Mouse (Mus musculus) cerebellum, adult 2 months (tissue): ENCODE results near the gene Hist2h2ab. TPM values are rescaled to one million over a fixed set of nuclear protein-coding genes. Genes with fewer than 3 reads are reported as not detected.
"Not testable (repeated sequence)": the region's sequence is repeated elsewhere in the genome, so short reads cannot be mapped to it uniquely, and the experiment has no call there.

Experiments used
- DNase-seq, 2 experiments: peaks; one replicate each; pipeline ENCODE4 v3.0.0; 2021
- H3K27ac ChIP-seq: fragments of 200-500 bp; 2 replicates; pipeline ENCODE4 v1.5.1; 2012; ENCODE audit warnings: low read length, control low read depth, inconsistent platforms; ENCODE audit not compliant: insufficient read depth
- H3K27me3 ChIP-seq: fragments of 200-500 bp; 2 replicates; pipeline ENCODE4 v1.6.1; 2012; ENCODE audit warnings: inconsistent platforms, mild to moderate bottlenecking, low read length, moderate library complexity; ENCODE audit not compliant: control insufficient read depth, insufficient read depth
- H3K4me1 ChIP-seq: fragments of 200-500 bp; 2 replicates; pipeline ENCODE4 v1.6.1; 2011; ENCODE audit warnings: low read length; ENCODE audit not compliant: control insufficient read depth, insufficient read depth
- H3K4me3 ChIP-seq: fragments of 200-500 bp; replicated peaks from 2 replicates; pipeline ENCODE3; 2011; ENCODE audit warnings: mild to moderate bottlenecking, low read depth, low read length, control low read depth; ENCODE audit not compliant: insufficient read depth
- CTCF ChIP-seq: fragments of 200-500 bp; IDR thresholded peaks from 2 replicates; pipeline ENCODE4 v1.5.1; 2011; ENCODE audit warnings: low read depth, mild to moderate bottlenecking, control low read depth, low read length, moderate library complexity, borderline replicate concordance; ENCODE audit not compliant: insufficient read depth
- POLR2A ChIP-seq: fragments of 200-500 bp; IDR thresholded peaks from 2 replicates; pipeline ENCODE4 v1.6.1; 2011; ENCODE audit warnings: low read length, control low read depth, borderline replicate concordance; ENCODE audit not compliant: insufficient read depth
- WGBS: fragments of 180-500 bp; shearing (Covaris S2); methylation state at CpG from one replicate; pipeline ENCODE4 v1.1.7; 2018; 5-methylcytosine and 5-hydroxymethylcytosine counted together
- polyA plus RNA-seq: library from polyadenylated mRNA; depleted of rRNA; stranded (reverse); fragments of >200 nt; gene quantifications from 2 replicates; pipeline ENCODE4 v1.2.3, GENCODE M21; 2012; rRNA removed

Hist2h2ab gene
- polyA plus RNA-seq, 1 experiment: 2.0 TPM

DNA sequence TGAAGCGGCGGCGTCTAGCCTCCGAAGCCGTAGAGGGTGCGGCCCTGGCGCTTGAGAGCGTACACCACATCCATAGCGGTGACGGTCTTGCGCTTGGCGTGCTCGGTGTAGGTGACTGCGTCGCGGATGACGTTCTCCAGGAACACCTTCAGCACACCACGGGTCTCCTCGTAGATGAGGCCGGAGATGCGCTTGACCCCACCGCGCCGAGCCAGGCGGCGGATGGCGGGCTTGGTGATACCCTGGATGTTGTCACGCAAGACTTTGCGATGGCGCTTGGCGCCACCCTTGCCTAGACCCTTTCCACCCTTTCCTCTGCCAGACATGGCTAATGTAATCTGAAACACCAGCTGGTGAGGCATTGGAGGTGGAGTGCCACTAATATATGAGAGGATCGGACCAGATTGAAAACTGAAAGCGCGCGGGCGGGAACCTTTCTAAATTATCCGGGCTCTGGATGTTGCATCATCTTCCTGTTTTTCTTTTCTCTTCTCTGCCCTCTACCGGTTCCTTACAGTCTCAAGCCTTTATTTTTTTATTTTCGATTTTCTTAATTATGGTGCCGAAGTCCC is 43.4 kb downstream of the Hist2h2ab start, which contains the start of gene Hist2h4:
Gene Hist2h4, minus strand, starts transcription at position 333 of the 572 bp plus-strand sequence.
- WGBS: under 1% methylated on average over 40 of the region's 40 CpGs
- TF ChIP-seq POLR2A (peak; percentile 100), CTCF (no peak; the same call in 1 of the 2 replicates)
- H3K4me1 ChIP-seq: peaks cover 6% of the 10 kb centered on the region; the same call in 1 of the 2 replicates
- no peaks in the 10 kb centered on the region for H3K27me3 ChIP-seq
- H3K4me3 ChIP-seq: peak within 1 kb of the TSS; percentile 72
- peak; percentile 98 to 99 for DNase-seq
- peak within 1 kb of the TSS; percentile 91 for H3K27ac ChIP-seq

DNA sequence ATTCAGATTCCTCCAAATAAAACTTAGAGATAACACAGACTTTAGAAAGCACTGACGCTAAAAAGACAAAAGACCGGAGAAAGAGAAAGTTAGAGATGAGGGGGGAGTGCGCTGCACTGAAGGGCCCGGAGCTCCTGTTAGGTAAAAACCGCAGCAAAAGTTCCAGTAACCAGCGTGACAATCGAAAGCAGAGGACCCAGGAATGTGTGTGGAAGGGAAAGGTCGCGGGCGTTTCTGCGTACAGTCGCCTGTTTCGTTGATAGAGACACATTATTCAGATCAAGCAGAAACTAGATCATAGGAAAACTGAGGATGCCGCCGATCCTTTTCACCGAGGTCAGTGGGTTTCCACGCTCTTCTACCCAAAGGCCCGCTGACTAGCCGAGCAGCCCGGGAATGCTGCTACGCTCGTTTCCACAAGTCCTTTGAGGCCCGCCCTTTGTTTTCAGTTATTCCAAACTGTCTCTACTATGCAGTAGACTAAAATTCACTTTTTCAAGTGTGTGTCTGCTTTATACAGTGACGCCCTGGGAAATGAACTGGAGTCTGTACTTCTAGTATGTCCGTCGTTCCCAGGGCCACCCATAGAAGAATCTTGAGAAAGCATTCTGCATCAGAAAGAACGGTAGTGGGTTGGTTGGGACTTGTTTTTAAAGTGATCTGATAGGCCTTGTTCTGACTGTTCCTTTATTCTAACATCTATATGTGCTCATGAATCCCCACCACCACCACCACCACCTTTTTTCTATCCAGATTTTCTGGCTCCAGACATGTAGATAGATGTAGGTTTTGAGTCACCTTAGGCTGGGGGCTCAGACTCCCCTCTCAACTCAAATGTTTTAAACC is 44.1 kb downstream of the Hist2h2ab start:
- H3K4me3 ChIP-seq: peak overlapping the region; percentile 53
- TF ChIP-seq POLR2A (no peak), CTCF (no peak)
- no peaks in the 10 kb centered on the region for H3K27me3 ChIP-seq
- H3K4me1 ChIP-seq: peaks cover 6% of the 10 kb centered on the region; the same call in 1 of the 2 replicates
- peak overlapping the region; percentile 86 for H3K27ac ChIP-seq
- peak in 1 of 2 experiments; percentile 70 for DNase-seq
- 1% methylated on average over 27 of the region's 27 CpGs for WGBS

DNA sequence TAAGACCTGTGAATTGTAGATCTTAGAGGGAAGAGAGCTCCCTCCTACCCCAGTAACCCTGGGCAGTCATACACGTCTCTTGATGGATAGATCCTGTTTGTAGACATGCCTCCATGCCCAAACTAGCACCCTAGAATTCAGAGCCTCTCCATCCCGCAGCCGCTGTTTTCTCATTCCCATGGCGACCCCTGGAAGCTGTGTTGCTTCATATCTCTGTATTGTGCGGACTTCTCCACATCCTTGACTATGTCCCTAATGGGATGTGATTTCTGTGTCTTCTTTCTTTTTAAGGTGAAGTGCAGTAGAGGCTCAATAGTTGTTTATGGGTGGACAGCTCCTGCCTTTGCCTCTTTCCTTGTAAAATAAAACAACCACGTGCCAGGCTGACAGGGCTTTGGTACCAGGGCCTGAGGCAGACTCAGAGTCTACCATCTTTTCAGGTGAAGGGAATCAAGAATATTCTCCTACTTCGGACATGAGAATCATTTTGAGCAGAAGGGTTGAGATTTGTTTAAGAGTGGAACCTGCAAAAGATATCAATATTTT is 44.8 kb downstream of the Hist2h2ab start:
- H3K27me3 ChIP-seq: no peaks in the 10 kb centered on the region
- no peak overlapping the region for H3K4me3 ChIP-seq
- H3K27ac ChIP-seq: peak overlapping the region; percentile 63; the same call in 1 of the 2 replicates
- TF ChIP-seq POLR2A (no peak), CTCF (no peak)
- 52% methylated on average over 7 of the region's 7 CpGs for WGBS
- peak in 1 of 2 experiments; percentile 31 for DNase-seq
- peaks cover 6% of the 10 kb centered on the region; the same call in 1 of the 2 replicates for H3K4me1 ChIP-seq

DNA sequence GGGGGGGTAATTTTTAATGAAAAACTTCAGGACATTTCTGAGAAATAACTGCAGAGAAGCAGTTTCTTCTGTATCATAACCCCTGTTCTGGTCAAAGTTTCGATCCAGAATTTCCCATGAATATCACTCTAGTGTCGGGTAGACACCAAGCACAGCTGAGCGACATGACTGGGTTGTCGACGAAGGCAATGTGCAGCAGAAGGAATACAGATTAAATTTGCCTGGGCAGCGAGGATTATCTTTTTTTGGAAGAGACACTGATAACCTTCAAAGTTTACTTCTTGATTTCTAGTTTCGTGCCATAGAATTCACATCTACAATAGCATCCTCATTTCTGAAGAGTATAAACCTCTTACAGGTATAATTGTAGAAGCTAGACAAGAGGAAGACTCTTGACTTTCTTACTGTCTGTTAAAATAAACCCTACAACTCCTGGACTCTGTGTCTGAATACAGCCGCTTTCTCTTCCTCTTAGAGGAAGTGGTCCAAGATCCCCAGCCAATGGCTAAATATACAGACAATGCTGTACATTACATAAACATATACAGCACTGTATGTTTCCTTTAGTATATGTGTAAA is 46.6 kb downstream of the Hist2h2ab start:
- WGBS: 93% methylated on average over 8 of the region's 8 CpGs
- H3K27me3 ChIP-seq: no peaks in the 10 kb centered on the region
- TF ChIP-seq POLR2A (no peak), CTCF (no peak)
- DNase-seq: no peak
- H3K27ac ChIP-seq: no peak overlapping the region
- H3K4me3 ChIP-seq: no peak overlapping the region
- H3K4me1 ChIP-seq: peaks cover 6% of the 10 kb centered on the region; the same call in 1 of the 2 replicates

DNA sequence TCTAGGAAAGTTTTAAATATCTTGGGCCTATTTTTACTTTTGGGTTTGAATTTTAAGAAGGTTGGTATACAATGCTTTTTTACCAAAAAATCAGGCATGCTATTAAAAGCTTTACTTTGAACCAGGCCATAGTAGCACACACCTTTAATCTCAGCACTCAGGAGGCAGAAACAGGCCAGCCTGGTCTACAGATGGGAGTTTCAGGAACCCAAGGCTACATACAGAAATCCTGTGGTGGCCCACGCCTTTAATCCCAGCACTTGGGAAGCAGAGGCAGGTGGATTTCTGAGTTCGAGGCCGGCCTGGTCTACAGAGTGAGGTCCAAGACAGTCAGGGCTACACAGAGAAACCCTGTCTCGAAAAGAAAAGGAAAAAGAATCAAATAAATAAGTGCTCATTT is 47.9 kb downstream of the Hist2h2ab start:
- TF ChIP-seq CTCF (no peak), POLR2A (no peak)
- H3K4me1 ChIP-seq: peaks cover 6% of the 10 kb centered on the region; the same call in 1 of the 2 replicates
- WGBS: 80% methylated on average over 4 of the region's 4 CpGs
- DNase-seq: no peak
- H3K4me3 ChIP-seq: no peak overlapping the region
- H3K27me3 ChIP-seq: no peaks in the 10 kb centered on the region
- no peak overlapping the region for H3K27ac ChIP-seq

DNA sequence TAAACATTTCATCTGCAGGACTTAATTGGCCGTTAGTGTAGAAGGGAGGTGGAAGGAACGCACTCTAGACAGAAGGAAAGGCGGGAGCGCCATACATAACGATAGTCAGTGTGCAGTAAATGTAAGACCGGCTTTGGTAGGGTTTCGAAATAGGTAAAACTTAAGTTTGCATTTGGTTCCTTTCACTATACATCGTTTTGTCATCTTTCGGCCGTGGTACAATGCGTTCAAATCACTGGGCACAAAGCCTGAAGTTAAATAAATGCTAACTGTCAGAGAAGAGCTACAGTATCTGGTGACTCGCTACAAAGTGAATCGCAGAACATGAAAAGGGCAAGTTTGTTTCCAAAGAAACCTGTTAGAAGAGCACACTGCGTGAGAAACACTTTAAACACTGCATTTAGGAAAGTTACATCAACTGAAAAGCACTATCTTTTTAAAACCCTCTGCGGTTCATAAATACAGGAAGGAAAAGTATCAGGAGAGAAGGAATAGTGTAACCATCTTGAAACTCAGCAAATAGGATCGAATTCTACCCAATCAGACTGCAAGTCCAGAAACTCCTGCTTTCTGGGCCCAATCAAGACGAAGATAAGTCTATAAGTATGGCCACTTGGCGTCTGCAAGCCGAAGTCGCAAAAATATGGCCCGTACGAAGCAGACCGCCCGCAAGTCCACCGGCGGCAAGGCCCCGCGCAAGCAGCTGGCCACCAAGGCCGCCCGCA is 48.5 kb downstream of the Hist2h2ab start, which contains the start of gene Hist2h3b:
Gene Hist2h3b, plus strand, starts transcription at position 604 of the 725 bp plus-strand sequence.
- DNase-seq: peak; percentile 87 to 89
- H3K4me1 ChIP-seq: peaks cover 6% of the 10 kb centered on the region; the same call in 1 of the 2 replicates
- H3K27me3 ChIP-seq: no peaks in the 10 kb centered on the region
- peak within 1 kb of the TSS; percentile 93 for H3K27ac ChIP-seq
- H3K4me3 ChIP-seq: peak within 1 kb of the TSS; percentile 70
- 13% methylated on average over 30 of the region's 30 CpGs for WGBS
- peak; percentile 89 for TF ChIP-seq POLR2A
- no peak for TF ChIP-seq CTCF

DNA sequence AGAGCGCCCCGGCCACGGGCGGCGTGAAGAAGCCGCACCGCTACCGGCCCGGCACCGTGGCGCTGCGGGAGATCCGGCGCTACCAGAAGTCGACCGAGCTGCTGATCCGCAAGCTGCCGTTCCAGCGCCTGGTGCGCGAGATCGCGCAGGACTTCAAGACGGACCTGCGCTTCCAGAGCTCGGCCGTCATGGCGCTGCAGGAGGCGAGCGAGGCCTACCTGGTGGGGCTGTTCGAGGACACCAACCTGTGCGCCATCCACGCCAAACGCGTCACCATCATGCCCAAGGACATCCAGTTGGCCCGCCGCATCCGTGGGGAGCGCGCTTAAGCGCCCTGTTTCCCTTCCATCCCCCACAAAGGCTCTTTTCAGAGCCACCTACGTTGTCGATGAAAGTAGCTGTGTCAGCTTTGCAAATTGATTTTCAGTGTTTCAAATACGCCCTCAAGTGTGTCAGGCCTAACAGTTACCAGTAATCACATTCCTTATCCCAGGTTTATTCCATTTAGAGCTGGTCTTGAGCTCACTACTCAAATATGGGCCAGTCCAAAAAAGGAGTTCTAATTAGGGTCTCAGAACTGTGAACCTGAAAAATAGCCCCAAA is 49.2 kb downstream of the Hist2h2ab start:
- Histone ChIP-seq H3K27ac (peak overlapping the region; percentile 93), H3K4me3 (peak overlapping the region; percentile 56)
- peak in 1 of 2 experiments; percentile 63 for DNase-seq
- not testable (repeated sequence) for H3K4me1 ChIP-seq, H3K27me3 ChIP-seq
- WGBS: under 1% methylated on average over 17 of the region's 44 CpGs

Other genes starting within 250 kb of the Hist2h2ab start
- gene Plekho1, start 223.9 kb upstream of the Hist2h2ab start, polyA plus RNA-seq: 155 and 160 TPM in 2 replicates
- 33.3 and 33.6 TPM in 2 replicates for gene Vps45, start 161.4 kb upstream of the Hist2h2ab start, polyA plus RNA-seq
- 26.3 and 30.0 TPM in 2 replicates for gene Otud7b, start 115.3 kb upstream of the Hist2h2ab start, polyA plus RNA-seq
- gene Mtmr11, start 57.9 kb upstream of the Hist2h2ab start, polyA plus RNA-seq: 22.5 and 24.4 TPM in 2 replicates
- gene Sf3b4, start 47.5 kb upstream of the Hist2h2ab start, polyA plus RNA-seq: 59.5 and 66.4 TPM in 2 replicates
- gene Sv2a, start 38.7 kb upstream of the Hist2h2ab start, polyA plus RNA-seq: 399 and 405 TPM in 2 replicates
- 47.0 and 47.8 TPM in 2 replicates for gene Bola1, start 156 bp upstream of the Hist2h2ab start, polyA plus RNA-seq
- 2.2 and 4.8 TPM in 2 replicates for gene Hist2h2ac, start 1.0 kb downstream of the Hist2h2ab start, polyA plus RNA-seq
- 8.0 and 9.3 TPM in 2 replicates for gene Hist2h2be, start 1.3 kb downstream of the Hist2h2ab start, polyA plus RNA-seq
- 4.5 and 6.3 TPM in 2 replicates for gene Hist2h3c2, start 19.3 kb downstream of the Hist2h2ab start, polyA plus RNA-seq
- 6.8 TPM in 1 of 2 replicates, not detected in the other for gene Hist2h2aa2, start 20.4 kb downstream of the Hist2h2ab start, polyA plus RNA-seq
- gene Hist2h2aa1, start 25.6 kb downstream of the Hist2h2ab start, polyA plus RNA-seq: 127 and 149 TPM in 2 replicates
- not detected in 2 replicates for gene Hist2h3c1, start 26.8 kb downstream of the Hist2h2ab start, polyA plus RNA-seq
- gene Hist2h4, start 43.4 kb downstream of the Hist2h2ab start, polyA plus RNA-seq: 6.2 and 8.7 TPM in 2 replicates
- 8.1 and 13.9 TPM in 2 replicates for gene Hist2h3b, start 48.8 kb downstream of the Hist2h2ab start, polyA plus RNA-seq
- 5.4 and 6.7 TPM in 2 replicates for gene Hist2h2bb, start 49.9 kb downstream of the Hist2h2ab start, polyA plus RNA-seq
- gene Fcgr1, start 74.1 kb downstream of the Hist2h2ab start, polyA plus RNA-seq: 2.0 TPM in 2 replicates
- not detected in 2 replicates for gene BC107364, start 232.4 kb downstream of the Hist2h2ab start, polyA plus RNA-seq